Mouse (Mus musculus) small intestine, adult 2 months (tissue): ENCODE results near the gene Mgll.

ENCODE experiments used
- CTCF ChIP-seq: fragments of 200-500 bp; IDR thresholded peaks from 2 replicates; pipeline ENCODE4 v1.5.1; 2012; ENCODE audit warnings: low read depth, mild to moderate bottlenecking, control low read depth, inconsistent platforms, low read length, moderate library complexity, mixed read lengths; ENCODE audit not compliant: insufficient replicate concordance, insufficient read length; ENCODE audit errors: extremely low read depth
- POLR2A ChIP-seq: fragments of 200-500 bp; IDR thresholded peaks from 2 replicates; pipeline ENCODE4 v1.6.1; 2012; ENCODE audit warnings: low read depth, mild to moderate bottlenecking, control low read depth, inconsistent platforms, low read length, moderate library complexity

DNA sequence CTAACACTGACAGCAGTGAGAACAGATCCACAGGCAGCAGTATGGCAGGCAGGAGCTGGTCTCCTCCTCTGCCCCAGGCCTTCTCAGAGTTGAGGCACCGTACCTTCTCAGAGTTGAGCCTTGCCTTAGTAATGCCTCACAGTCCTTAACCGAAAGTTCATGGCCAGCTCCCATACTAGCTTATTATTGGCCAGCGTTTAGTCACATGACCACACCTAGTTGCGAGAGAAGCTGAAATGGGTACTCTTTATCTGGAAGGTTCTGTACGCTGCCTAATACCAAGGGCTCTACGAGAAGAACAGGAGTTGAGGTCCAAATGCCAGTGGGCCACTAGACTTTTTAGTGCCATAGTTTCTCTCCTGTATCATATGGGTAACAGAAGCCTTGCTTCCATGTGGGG lies 97.1 kb downstream of the Mgll start:
- TF ChIP-seq POLR2A = no peak
- no peak for TF ChIP-seq CTCF
